Mouse (Mus musculus) lung, embryonic 16.5 days (tissue): Measurements from ENCODE around the gene Tead3. TPM values are rescaled to one million over a fixed set of nuclear protein-coding genes. Genes with fewer than 3 reads are reported as not detected.
"Not testable (repeated sequence)": the region's sequence is repeated elsewhere in the genome, so short reads cannot be mapped to it uniquely, and the experiment has no call there.

ENCODE experiments used
- ATAC-seq: fragments of 200-750 bp; cut with Nextera tagmentation; 2 replicates; pipeline ENCODE4 v1.8.0; 2017; ENCODE audit warnings: low read depth, mild to moderate bottlenecking, moderate library complexity
- H3K27ac ChIP-seq: fragments of 300-500 bp; sonication (generic); 2 replicates; pipeline ENCODE4 v1.5.1; 2014; ENCODE audit warnings: mild to moderate bottlenecking, control low read depth, low read length
- H3K27me3 ChIP-seq: fragments of 300-500 bp; sonication (generic); 2 replicates; pipeline ENCODE4 v1.6.1; 2014; ENCODE audit warnings: low read depth, low read length, mixed read lengths; ENCODE audit not compliant: control insufficient read depth, insufficient read depth
- H3K36me3 ChIP-seq: fragments of 300-500 bp; sonication (generic); 2 replicates; pipeline ENCODE4 v1.6.1; 2014; ENCODE audit warnings: low read length; ENCODE audit not compliant: control insufficient read depth, insufficient read depth
- H3K4me1 ChIP-seq: fragments of 300-500 bp; sonication (generic); replicated peaks from 2 replicates; pipeline ENCODE4 v1.6.1; 2014; ENCODE audit warnings: low read length, mixed read lengths; ENCODE audit not compliant: control insufficient read depth, insufficient read depth
- H3K4me2 ChIP-seq: fragments of 300-500 bp; sonication (generic); 2 replicates; pipeline ENCODE4 v1.6.1; 2014; ENCODE audit warnings: low read depth, low read length, control low read depth
- H3K4me3 ChIP-seq: fragments of 300-500 bp; sonication (generic); 2 replicates; pipeline ENCODE4 v1.5.1; 2014; ENCODE audit warnings: mild to moderate bottlenecking, low read length, control low read depth
- H3K9ac ChIP-seq: fragments of 300-500 bp; sonication (generic); 2 replicates; pipeline ENCODE4 v1.6.1; 2014; ENCODE audit warnings: low read length, control low read depth
- H3K9me3 ChIP-seq: fragments of 300-500 bp; sonication (generic); 2 replicates; pipeline ENCODE4 v1.6.1; 2016; ENCODE audit warnings: low read length; ENCODE audit not compliant: control insufficient read depth
- WGBS: fragments of 180-500 bp; shearing (Covaris S2); extraction: QIAGEN DNeasy Blood & Tissue Kit; methylation state at CpG from one replicate; pipeline ENCODE4 v1.1.7; 2014; 5-methylcytosine and 5-hydroxymethylcytosine counted together
- polyA plus RNA-seq: library from polyadenylated mRNA; unstranded; fragments of >200 nt; fragmentation: Nextera tagmentation; extraction: Ambion mirVana; gene quantifications from 2 replicates; pipeline ENCODE4 v1.2.1, GENCODE M21; 2015

Gene Tead3
- polyA plus RNA-seq, 1 experiment from 2014 or later, result 11.6 TPM

- Histone ChIP-seq H3K4me2 (peak overlapping the region; percentile 60), H3K9me3 (no peaks in the 10 kb centered on the region), H3K9ac (peak overlapping the region; percentile 60), H3K27me3 (peaks cover 17% of the 10 kb centered on the region), H3K4me1 (peaks cover 31% of the 10 kb centered on the region), H3K36me3 (no peaks in the 10 kb centered on the region), H3K4me3 (peak overlapping the region; percentile 38), H3K27ac (no peak overlapping the region)
- ATAC-seq, result no peak
- WGBS, result 7% methylated on average over 24 of the region's 25 CpGs
These were observed 12.2 kb upstream of the Tead3 start for GRCm38 (mm10) chr17:28362653-28363292.

- Histone ChIP-seq H3K27ac (no peak overlapping the region), H3K27me3 (peaks cover 17% of the 10 kb centered on the region), H3K36me3 (no peaks in the 10 kb centered on the region), H3K9ac (peak overlapping the region; percentile 60), H3K4me1 (peaks cover 31% of the 10 kb centered on the region), H3K4me3 (peak overlapping the region; percentile 38), H3K4me2 (peak overlapping the region; percentile 60), H3K9me3 (no peaks in the 10 kb centered on the region)
- ATAC-seq, result no peak
- WGBS, result 44% methylated on average over 11 of the region's 11 CpGs
These were observed 11.5 kb upstream of the Tead3 start for GRCm38 (mm10) chr17:28361921-28362652.

GRCm38 (mm10) chr17:28360531-28361277, 10.1 kb upstream of the Tead3 start:
- Histone ChIP-seq H3K27me3 (peaks cover 17% of the 10 kb centered on the region), H3K4me1 (peaks cover 34% of the 10 kb centered on the region), H3K4me3 (no peak overlapping the region), H3K9ac (no peak overlapping the region), H3K9me3 (no peaks in the 10 kb centered on the region), H3K4me2 (no peak overlapping the region), H3K27ac (peak overlapping the region; percentile 83), H3K36me3 (no peaks in the 10 kb centered on the region)
- WGBS, result 56% methylated on average over 9 of the region's 9 CpGs
- ATAC-seq, result peak; percentile 41

GRCm38 (mm10) chr17:28358576-28359261, 8.1 kb upstream of the Tead3 start:
- not testable (repeated sequence) for H3K4me3 ChIP-seq, H3K9ac ChIP-seq, H3K36me3 ChIP-seq, ATAC-seq, H3K9me3 ChIP-seq, H3K4me2 ChIP-seq, H3K27me3 ChIP-seq
- 15% methylated on average over 21 of the region's 24 CpGs for WGBS
- Histone ChIP-seq H3K4me1 (peaks cover 26% of the 10 kb centered on the region), H3K27ac (0 out of 2 replicates have a peak overlapping the region, but pooled peaks have one; percentile 3)

- peak; percentile 39 for ATAC-seq
- Histone ChIP-seq H3K4me1 (peaks cover 19% of the 10 kb centered on the region), H3K4me3 (no peak overlapping the region), H3K4me2 (no peak overlapping the region), H3K27ac (peak overlapping the region; percentile 64), H3K9ac (no peak overlapping the region), H3K36me3 (no peaks in the 10 kb centered on the region), H3K9me3 (no peaks in the 10 kb centered on the region), H3K27me3 (no peaks in the 10 kb centered on the region; the same call in 1 of the 2 replicates)
- WGBS, result 64% methylated on average over 12 of the region's 12 CpGs
These were observed 5.3 kb upstream of the Tead3 start for GRCm38 (mm10) chr17:28355871-28356270.

- peaks cover 32% of the 10 kb centered on the region for H3K4me1 ChIP-seq
- H3K36me3 ChIP-seq, result no peaks in the 10 kb centered on the region
- H3K9me3 ChIP-seq, result no peaks in the 10 kb centered on the region
- H3K9ac ChIP-seq, result peak overlapping the region; percentile 81; the same call in 1 of the 2 replicates
- no peak for ATAC-seq
- peak overlapping the region; percentile 94; the same call in 1 of the 2 replicates for H3K4me2 ChIP-seq
- peak overlapping the region; percentile 99; the same call in 1 of the 2 replicates for H3K27ac ChIP-seq
- peak overlapping the region; percentile 84 for H3K4me3 ChIP-seq
- 30% methylated on average over 11 of the region's 11 CpGs for WGBS
- H3K27me3 ChIP-seq, result no peaks in the 10 kb centered on the region
These were observed 1.4 kb upstream of the Tead3 start for GRCm38 (mm10) chr17:28352018-28352417.

GRCm38 (mm10) chr17:28351353-28351890, 805 bp upstream of the Tead3 start:
- Histone ChIP-seq H3K36me3 (no peaks in the 10 kb centered on the region), H3K4me2 (peak overlapping the region; percentile 94), H3K9ac (peak overlapping the region; percentile 81), H3K4me3 (peak overlapping the region; percentile 84), H3K27me3 (no peaks in the 10 kb centered on the region), H3K9me3 (no peaks in the 10 kb centered on the region), H3K27ac (peak overlapping the region; percentile 99), H3K4me1 (peaks cover 37% of the 10 kb centered on the region)
- 2% methylated on average over 27 of the region's 29 CpGs for WGBS
- peak; percentile 0; the same call in 1 of the 2 replicates for ATAC-seq

GRCm38 (mm10) chr17:28349901-28350465, 634 bp downstream of the Tead3 start:
- Histone ChIP-seq H3K27me3 (no peaks in the 10 kb centered on the region), H3K27ac (peak overlapping the region; percentile 99), H3K9me3 (no peaks in the 10 kb centered on the region), H3K4me2 (peak overlapping the region; percentile 94), H3K36me3 (no peaks in the 10 kb centered on the region), H3K9ac (peak overlapping the region; percentile 96), H3K4me1 (peaks cover 49% of the 10 kb centered on the region), H3K4me3 (peak overlapping the region; percentile 84)
- peak; percentile 41 for ATAC-seq
- WGBS, result under 1% methylated on average over 37 of the region's 54 CpGs
